Mouse (Mus musculus) spleen, adult 10 weeks (tissue): Measurements from ENCODE around the gene Ptar1. TPM values are rescaled to one million over a fixed set of nuclear protein-coding genes. Genes with fewer than 3 reads are reported as not detected.

Source experiments
- polyA plus RNA-seq: library from polyadenylated mRNA; stranded (reverse); fragments of 350-450 nt; fragmentation: Illumina TruSeq; extraction: RNeasy Lipid Tissue Mini Kit (QIAGEN cat#74804); gene quantifications from one replicate; pipeline ENCODE4 v1.2.3, GENCODE M21; 2015; ENCODE audit warnings: low replicate concordance; ENCODE audit not compliant: insufficient read depth

Gene Ptar1
- polyA plus RNA-seq = 15.6 TPM

DNA sequence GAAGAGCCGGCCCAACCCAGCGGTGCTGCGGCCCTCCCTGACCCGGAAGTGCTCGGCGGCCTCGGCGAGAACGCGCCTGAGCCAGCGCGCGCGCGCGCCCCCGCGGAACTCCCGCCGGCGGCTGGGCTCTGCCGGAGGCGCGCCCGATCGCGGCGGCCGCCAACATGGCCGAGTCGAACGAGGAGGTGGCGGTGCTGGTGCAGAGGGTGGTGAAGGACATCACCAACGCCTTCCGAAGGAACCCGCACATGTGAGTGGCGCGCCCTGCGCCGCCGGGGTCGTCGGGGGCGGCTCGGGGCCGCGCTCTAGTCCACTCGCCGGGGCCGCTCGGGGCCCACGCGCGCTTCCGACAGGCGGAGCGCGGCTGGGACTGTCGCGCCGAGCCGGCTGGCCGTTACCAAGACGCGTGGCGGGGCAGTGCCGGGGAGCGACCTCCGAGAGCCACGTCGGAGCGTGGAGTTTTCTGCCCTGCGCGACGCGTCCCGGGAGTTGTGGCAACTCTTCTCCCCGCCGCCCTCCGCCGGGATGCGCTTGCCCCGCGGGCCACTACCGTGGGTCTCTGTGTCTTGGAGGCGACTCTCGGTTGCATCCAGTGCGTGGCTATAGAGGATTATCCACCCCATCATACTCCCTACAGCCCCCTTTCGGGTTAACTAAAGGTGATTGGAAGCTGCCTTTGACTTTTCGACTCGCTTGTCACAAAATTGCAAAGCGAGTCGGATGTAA lies at the start of gene Ptar1:
Ptar1 (plus strand) TSS at position 134 of the 726 bp plus-strand sequence.

GRCm38 (mm10) chr19:23652644-23653043 lies 34.6 kb upstream of the Ptar1 start, which contains the start of gene 1700028P14Rik:
TSS of gene 1700028P14Rik (minus strand) at chr19:23652812.

GRCm38 (mm10) chr19:23758554-23759321 lies 71.5 kb downstream of the Ptar1 start, which contains the start of gene Apba1:
TSS of gene Apba1 (plus strand) at chr19:23758887.

Other genes starting within 250 kb of the Ptar1 start
- gene Mamdc2, start 239.0 kb upstream of the Ptar1 start, polyA plus RNA-seq = 0.87 TPM
- gene 1700028P14Rik, start 34.6 kb upstream of the Ptar1 start, polyA plus RNA-seq = not detected
- gene Apba1, start 71.5 kb downstream of the Ptar1 start, polyA plus RNA-seq = 2.5 TPM